Mouse (Mus musculus) C2C12 (cell line): ENCODE results near the gene Exosc3. TPM values are rescaled to one million over a fixed set of nuclear protein-coding genes. Genes with fewer than 3 reads are reported as not detected.

Source experiments
- H3K27me3 ChIP-seq: one replicate; pipeline ENCODE4 v1.6.1; 2011; ENCODE audit not compliant: control insufficient read depth, insufficient read depth, insufficient read length
- H3K36me3 ChIP-seq: one replicate; pipeline ENCODE4 v1.6.1; 2011; ENCODE audit not compliant: control insufficient read depth, insufficient read depth
- H3K4me3 ChIP-seq: one replicate; pipeline ENCODE4 v1.5.1; 2011; ENCODE audit warnings: mild to moderate bottlenecking, control low read depth; ENCODE audit not compliant: poor library complexity, insufficient read depth, severe bottlenecking
- H3K79me2 ChIP-seq: one replicate; pipeline ENCODE4 v1.6.1; 2011; ENCODE audit not compliant: control insufficient read depth, insufficient read depth
- H3K79me3 ChIP-seq: one replicate; pipeline ENCODE4 v1.6.1; 2011; ENCODE audit warnings: low read depth, control low read depth
- H3ac ChIP-seq: one replicate; pipeline ENCODE3; 2011; ENCODE audit warnings: low read depth; ENCODE audit not compliant: control insufficient read depth, insufficient read length
- CEBPB ChIP-seq: IDR thresholded peaks from one replicate; pipeline ENCODE4 v1.6.1; 2011; ENCODE audit warnings: low read depth, mild to moderate bottlenecking, control low read depth, moderate library complexity
- CTCF ChIP-seq: IDR thresholded peaks from one replicate; pipeline ENCODE4 v1.5.1; 2011; ENCODE audit not compliant: control insufficient read depth, insufficient read depth, insufficient read length
- FOSL1 ChIP-seq: IDR thresholded peaks from one replicate; pipeline ENCODE4 v1.8.0; 2011; ENCODE audit warnings: mild to moderate bottlenecking, low read length; ENCODE audit not compliant: poor library complexity, insufficient read depth, severe bottlenecking
- MAX ChIP-seq: IDR thresholded peaks from one replicate; pipeline ENCODE4 v1.6.1; 2011; ENCODE audit warnings: mild to moderate bottlenecking, control low read depth
- MYOD1 ChIP-seq: IDR thresholded peaks from one replicate; pipeline ENCODE4 v1.6.1; 2011; ENCODE audit warnings: low read depth; ENCODE audit not compliant: control insufficient read depth, insufficient read length
- MYOG ChIP-seq: IDR thresholded peaks from one replicate; pipeline ENCODE4 v1.6.1; 2011; ENCODE audit not compliant: control insufficient read depth, insufficient read length; ENCODE audit errors: extremely low read depth
- USF1 ChIP-seq: IDR thresholded peaks from one replicate; pipeline ENCODE4 v1.6.1; 2011; ENCODE audit warnings: low read depth, mild to moderate bottlenecking, control low read depth, moderate library complexity
- polyA plus RNA-seq: library from polyadenylated mRNA; unstranded; fragments of >200 nt; fragmentation: generic; extraction: Trizol; gene quantifications from one replicate; pipeline ENCODE4 v1.2.1, GENCODE M21; 2012; ENCODE audit warnings: missing spikeins

Gene Exosc3
- polyA plus RNA-seq, 1 experiment: 55.3 TPM

DNA sequence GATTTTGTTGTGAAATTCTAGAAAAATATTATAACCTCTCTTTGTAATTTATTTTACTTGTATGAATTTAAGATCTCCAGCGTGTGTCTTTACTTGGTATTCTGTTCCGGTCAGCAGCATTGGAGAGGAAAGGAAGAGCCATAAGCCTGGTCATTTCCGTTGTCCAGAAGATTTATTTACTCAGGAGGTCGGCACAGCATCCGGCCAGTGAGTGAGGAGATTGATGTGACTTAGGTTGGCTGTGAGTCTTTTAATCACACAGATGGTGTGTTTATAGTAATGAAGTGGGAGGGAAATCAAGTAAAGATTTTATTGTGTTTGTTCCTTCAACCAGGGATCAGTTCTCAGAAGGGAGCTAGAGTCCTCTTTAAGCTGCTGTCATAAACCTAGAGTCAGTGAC is 32.3 kb upstream of the Exosc3 start:
- Histone ChIP-seq H3K27me3 (no peaks in the 10 kb centered on the region), H3K79me3 (no peaks in the 10 kb centered on the region), H3K79me2 (no peaks in the 10 kb centered on the region), H3K36me3 (peaks cover 64% of the 10 kb centered on the region), H3K4me3 (no peak overlapping the region), H3ac (no peak overlapping the region)
- no peak for TF ChIP-seq FOSL1
- TF ChIP-seq MYOD1: no peak
- no peak for TF ChIP-seq CEBPB
- TF ChIP-seq MAX: no peak
- TF ChIP-seq CTCF: no peak
- no peak for TF ChIP-seq MYOG
- TF ChIP-seq USF1: no peak

DNA sequence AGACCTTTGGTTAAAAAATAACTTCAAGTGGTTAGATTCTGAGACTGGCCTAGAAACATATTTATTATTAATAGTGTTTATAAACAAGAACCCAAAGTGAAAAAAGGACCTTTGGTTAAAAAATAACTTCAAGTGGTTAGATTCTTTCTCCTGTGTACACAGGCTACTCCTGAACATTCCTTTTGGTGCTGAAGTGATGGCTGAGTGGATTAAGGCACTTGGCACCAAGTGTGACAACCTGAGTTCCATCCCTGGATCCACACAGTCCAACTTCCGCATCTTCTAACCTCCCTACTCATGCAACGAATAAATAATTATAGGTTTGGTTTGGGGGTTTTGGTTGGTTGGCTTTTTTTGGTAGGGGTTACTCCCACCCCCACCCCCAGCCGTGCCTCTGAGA is 28.7 kb upstream of the Exosc3 start:
- TF ChIP-seq MAX (no peak), MYOD1 (no peak), USF1 (no peak), MYOG (no peak), CEBPB (no peak)
- no peaks in the 10 kb centered on the region for H3K79me2 ChIP-seq
- H3ac ChIP-seq: no peak overlapping the region
- H3K27me3 ChIP-seq: no peaks in the 10 kb centered on the region
- no peak overlapping the region for H3K4me3 ChIP-seq
- H3K36me3 ChIP-seq: peaks cover 57% of the 10 kb centered on the region
- H3K79me3 ChIP-seq: no peaks in the 10 kb centered on the region

GRCm38 (mm10) chr4:45356653-45357052 is 14.1 kb upstream of the Exosc3 start:
- TF ChIP-seq CEBPB (no peak), USF1 (no peak), CTCF (no peak), FOSL1 (no peak), MYOD1 (no peak), MAX (no peak), MYOG (no peak)
- Histone ChIP-seq H3K4me3 (no peak overlapping the region), H3K36me3 (peaks cover 55% of the 10 kb centered on the region), H3K79me3 (no peaks in the 10 kb centered on the region), H3ac (no peak overlapping the region), H3K79me2 (peaks cover 4% of the 10 kb centered on the region), H3K27me3 (no peaks in the 10 kb centered on the region)

GRCm38 (mm10) chr4:45341669-45342249 is 773 bp downstream of the Exosc3 start, which contains the start of gene Dcaf10:
TSS of gene Dcaf10 (plus strand) at chr4:45342101.
- TF ChIP-seq CEBPB (no peak), USF1 (no peak), MYOG (no peak), MYOD1 (no peak), FOSL1 (no peak), MAX (peak; percentile 74), CTCF (peak; percentile 57)
- Histone ChIP-seq H3K79me2 (peaks cover 48% of the 10 kb centered on the region), H3ac (peak within 1 kb of the TSS; percentile 96), H3K27me3 (no peaks in the 10 kb centered on the region), H3K79me3 (peaks cover 40% of the 10 kb centered on the region), H3K4me3 (peak within 1 kb of the TSS; percentile 75), H3K36me3 (peaks cover 19% of the 10 kb centered on the region)

GRCm38 (mm10) chr4:45341226-45341625 is 1.3 kb downstream of the Exosc3 start:
- Histone ChIP-seq H3K79me3 (peaks cover 36% of the 10 kb centered on the region), H3K4me3 (no peak overlapping the region)
- TF ChIP-seq USF1: no peak
- no peak for TF ChIP-seq MAX
- TF ChIP-seq CTCF: no peak
- TF ChIP-seq CEBPB: no peak
- no peak for TF ChIP-seq MYOG
- no peak for TF ChIP-seq MYOD1
- no peak for TF ChIP-seq FOSL1

GRCm38 (mm10) chr4:45332466-45332865 is 10.1 kb downstream of the Exosc3 start:
- no peak for TF ChIP-seq CTCF
- no peak for TF ChIP-seq MAX
- TF ChIP-seq FOSL1: no peak
- no peak for TF ChIP-seq USF1
- TF ChIP-seq MYOG: no peak
- TF ChIP-seq CEBPB: no peak
- TF ChIP-seq MYOD1: no peak
- no peaks in the 10 kb centered on the region for H3K36me3 ChIP-seq
- no peak overlapping the region for H3ac ChIP-seq
- no peaks in the 10 kb centered on the region for H3K27me3 ChIP-seq
- no peaks in the 10 kb centered on the region for H3K79me3 ChIP-seq
- H3K4me3 ChIP-seq: no peak overlapping the region
- H3K79me2 ChIP-seq: no peaks in the 10 kb centered on the region

More at GRCm38 (mm10) chr4:45341226-45341625, 1.3 kb downstream of the Exosc3 start:
- H3ac ChIP-seq: no peak overlapping the region
- H3K27me3 ChIP-seq: no peaks in the 10 kb centered on the region
- H3K36me3 ChIP-seq: peaks cover 14% of the 10 kb centered on the region
- H3K79me2 ChIP-seq: peaks cover 42% of the 10 kb centered on the region
